Mouse (Mus musculus) urinary bladder, postnatal 25 days (tissue): ENCODE results near the gene Sec14l2.

ENCODE experiments used
- DNase-seq: peaks from one replicate; pipeline ENCODE4 v3.0.0; 2022; ENCODE audit warnings: low spot score

Sec14l2 gene

DNA sequence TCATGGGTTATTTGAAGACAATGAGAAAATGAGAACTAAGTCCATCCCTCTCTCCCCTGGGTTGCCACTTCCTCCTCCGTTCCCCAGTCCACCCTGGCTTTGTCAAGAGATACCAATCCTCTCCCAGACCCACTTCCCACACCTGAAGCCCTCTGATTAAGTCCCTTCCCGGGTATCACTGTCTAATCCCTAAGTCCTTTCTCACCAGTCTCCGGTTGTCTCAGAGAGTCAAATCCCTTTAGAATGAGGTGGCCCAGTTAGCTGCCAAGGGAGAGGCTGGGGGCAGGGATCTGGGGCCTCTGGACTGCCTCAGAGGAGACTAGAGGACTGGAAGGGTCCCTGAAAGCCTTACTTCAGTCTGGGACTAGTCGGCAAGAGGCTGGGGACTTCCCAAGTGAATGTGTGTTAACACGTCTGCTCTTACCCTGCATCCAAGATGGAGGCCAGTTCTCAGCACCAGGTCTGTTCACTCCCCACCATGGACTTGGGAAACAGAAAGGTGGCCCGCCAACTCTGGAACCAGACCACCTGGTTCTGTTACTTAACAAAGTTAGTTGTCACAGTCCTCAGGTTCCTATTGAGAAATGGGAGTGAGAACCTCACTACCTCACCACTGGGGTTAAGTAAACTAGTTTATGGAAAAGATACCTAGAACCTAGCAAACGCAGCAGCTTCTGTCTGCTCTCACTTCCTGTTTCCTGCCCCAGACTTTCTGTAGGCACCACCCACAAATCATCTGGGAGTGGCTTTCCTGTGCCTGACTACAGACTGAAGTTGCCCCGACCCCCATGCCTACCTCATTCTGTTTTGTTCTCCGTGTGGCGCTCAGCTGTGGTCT lies at the start of gene Sec14l2:
Gene Sec14l2 (minus strand): TSS at position 674 of the 838 bp plus-strand sequence.
- DNase-seq: no peak

DNA sequence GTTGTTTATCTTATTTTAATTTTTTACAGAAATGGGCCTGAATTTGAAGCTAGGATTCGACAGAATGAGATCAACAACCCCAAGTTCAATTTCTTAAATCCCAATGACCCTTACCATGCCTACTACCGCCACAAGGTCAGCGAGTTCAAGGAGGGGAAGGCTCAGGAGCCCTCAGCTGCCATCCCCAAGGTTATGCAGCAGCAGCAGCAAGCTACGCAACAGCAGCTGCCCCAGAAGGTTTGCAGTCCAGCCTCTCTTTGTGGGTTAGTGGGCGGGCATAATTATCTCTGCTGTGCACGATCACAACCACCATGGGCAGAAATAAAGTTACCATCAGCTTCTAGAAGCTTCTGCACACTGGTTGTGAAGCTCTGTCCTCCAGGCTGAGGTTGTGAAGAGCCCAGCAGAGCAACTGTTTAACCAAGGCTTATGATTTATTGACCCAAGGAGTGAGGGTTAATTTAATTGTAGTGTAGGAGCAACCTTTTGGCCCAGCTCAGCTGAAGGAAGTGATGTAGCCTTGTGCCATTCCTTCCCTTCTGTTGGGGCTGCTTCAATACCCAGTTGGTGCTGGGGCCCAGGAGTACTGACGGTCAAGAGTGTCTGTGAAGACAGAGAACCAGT lies 43.4 kb upstream of the Sec14l2 start:
- DNase-seq: no peak

- DNase-seq: no peak
Measured at GRCm38 (mm10) chr11:4164701-4165100, 41.5 kb upstream of the Sec14l2 start.

DNA sequence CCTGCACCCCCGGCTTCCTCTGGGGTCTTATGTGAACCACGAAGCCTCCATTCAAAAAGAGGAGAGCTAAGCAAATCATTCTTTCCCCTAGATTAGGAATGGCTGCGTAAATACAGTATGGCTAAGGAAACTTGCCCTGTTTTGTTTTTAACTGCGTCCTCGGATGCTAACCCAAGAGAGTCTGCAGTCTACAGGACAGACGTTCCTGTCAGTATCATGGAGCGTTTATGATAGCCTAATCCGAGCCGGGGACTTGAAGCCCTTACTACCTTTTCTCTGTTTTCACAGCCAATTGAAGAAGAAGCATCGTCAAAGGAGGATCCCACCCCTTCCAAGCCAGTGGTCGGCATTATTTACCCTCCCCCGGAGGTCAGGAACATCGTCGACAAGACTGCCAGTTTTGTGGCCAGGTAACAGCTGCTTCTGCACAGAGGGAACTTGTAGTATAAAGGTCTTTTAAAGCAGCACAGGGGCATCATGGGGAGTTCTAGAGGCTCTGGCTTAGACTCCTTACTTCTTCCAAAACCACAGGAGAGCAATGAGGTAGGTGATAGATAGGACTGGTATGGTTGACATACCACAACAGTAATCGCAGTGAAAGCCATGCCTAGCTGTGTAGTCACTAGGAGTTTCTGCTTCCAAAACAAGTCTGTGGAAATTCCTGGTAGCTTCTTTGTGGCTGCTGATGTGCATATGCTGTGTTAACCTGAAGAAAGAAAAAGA lies 37.7 kb upstream of the Sec14l2 start:
- no peak for DNase-seq

GRCm38 (mm10) chr11:4159808-4160708 lies 36.8 kb upstream of the Sec14l2 start, which contains the start of the genes Ccdc157 and Sf3a1:
TSS of gene Ccdc157 (minus strand) at chr11:4160293.
TSS of gene Sf3a1 (plus strand) at chr11:4160350.
- peak; percentile 92 for DNase-seq

- DNase-seq: no peak
Measured at GRCm38 (mm10) chr11:4158676-4159075, 35.5 kb upstream of the Sec14l2 start.

DNA sequence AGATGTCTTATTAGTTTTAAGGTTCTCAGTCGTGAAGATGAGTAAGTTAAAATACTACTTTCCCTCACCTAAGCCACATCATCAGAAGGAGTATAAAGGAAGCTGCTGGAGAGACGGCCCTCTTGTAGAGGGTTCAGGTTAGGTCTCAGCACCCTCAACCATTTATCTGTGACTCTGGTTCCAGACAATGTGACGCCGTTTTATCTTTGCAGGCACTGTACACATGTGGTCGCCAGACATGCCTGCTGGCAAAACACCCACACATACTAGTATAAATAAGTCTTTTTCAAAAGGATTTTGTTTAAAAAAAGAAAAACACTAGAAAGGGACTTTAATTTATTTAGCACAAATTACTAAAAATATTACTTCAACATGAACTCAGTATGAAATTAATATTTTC lies 32.4 kb upstream of the Sec14l2 start:
- no peak for DNase-seq

DNA sequence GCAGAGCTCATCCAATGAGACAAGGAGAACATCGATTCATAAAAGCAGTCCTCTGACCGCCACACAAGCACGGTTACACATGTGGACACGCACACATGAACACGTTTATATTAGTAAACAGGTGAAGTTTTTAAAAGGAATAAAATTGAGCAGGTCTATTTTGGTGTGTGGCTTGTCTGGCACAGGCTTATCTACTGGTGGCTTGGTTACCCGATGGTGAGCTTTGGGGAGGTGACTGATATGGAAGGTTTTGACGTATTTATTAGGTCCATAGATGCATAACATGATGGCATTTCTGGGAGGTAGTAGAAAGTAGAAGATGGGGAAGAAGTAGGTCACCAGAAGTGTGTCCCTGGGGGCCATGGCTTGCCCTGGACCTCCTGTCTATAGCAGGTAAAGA lies 30.5 kb upstream of the Sec14l2 start:
- DNase-seq: no peak

DNA sequence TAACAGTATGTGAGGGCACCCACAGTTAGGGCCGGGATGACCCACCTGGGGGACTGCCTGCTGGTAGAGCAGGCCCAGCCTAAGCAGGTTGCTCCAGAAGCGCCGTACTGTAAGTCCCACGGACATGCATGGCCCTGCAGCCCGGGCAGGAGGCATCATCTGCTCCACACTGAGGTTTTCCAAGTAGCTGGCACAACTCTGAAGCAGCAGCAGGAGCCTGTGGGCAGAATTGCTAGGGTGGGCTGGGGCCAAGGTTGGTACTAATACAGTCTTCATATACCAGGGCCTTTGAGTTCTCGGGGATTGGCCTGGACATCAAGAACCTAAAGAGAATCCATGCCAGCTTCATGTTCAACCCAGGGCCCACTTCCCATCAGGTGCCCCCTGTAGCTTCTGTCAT lies 26.7 kb upstream of the Sec14l2 start:
- no peak for DNase-seq

DNA sequence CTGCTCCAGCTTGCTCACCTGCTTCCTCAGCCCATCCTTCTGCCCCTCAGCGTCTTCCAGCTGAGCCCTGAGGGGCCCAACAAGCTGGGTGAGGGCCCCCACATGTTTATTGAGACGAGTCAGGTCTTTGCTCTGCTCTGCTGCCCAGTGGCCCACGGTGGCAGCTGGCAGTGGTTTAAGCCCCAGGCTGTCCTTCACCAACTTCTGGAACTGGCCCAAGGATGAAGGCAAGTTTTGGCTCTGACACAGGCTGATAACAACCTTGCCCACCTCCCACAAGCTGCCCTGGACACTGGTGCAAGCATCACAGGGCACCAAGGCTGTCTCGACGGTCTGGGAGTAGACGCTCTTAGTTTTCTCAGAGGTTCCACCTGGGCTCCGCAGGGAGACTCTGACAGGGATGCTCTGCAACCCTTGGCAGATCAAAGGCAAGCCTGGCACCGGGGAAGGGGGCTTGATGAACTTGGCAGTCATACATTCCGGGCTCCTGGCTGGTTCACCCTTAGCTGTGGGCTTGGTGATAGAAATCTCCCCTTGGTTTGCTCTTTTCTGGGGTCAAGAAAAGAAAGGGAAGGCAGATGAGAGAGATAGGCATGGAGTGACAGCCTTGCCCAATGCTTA lies 25.4 kb upstream of the Sec14l2 start:
- no peak for DNase-seq

DNA sequence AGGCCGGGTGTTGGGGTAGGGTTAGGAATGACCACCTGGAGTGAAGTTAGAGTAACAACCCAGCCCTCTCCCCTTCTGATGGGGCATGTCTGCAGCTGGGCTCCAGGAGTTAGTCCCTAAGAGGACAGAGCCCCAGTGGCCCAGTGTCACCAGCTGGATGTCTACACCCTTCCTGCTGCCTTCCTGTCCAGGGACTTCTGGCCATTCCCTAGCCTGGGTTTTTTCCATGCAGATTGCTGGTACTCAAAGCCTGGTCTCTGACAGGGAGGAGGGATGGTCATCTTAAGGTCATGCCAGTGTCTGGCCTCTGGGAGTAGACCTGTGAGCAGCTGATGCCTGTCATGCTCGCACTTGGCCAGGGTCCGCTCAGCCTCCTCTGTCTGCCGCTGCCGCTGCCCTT lies 24.9 kb upstream of the Sec14l2 start:
- no peak for DNase-seq

DNA sequence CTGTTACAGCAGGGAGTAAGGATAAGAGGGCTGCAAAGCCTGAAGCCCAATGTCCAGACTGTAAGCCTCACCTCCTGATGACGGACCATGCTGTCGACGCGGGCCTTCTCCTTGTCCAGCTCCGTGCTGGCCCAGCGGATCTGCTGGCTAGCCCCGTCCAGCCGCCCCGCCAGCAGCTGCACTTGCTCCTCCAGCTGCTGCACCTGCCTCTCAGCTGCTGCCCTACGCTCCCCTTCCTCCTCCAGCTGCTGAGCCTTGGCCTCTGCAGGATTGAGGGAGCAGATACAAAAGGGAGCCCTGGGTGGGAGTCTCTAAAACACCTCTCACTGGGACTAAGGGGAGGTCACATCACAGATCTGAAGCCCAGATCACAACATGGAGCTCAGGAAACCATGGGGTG lies 23.9 kb upstream of the Sec14l2 start:
- no peak for DNase-seq

DNA sequence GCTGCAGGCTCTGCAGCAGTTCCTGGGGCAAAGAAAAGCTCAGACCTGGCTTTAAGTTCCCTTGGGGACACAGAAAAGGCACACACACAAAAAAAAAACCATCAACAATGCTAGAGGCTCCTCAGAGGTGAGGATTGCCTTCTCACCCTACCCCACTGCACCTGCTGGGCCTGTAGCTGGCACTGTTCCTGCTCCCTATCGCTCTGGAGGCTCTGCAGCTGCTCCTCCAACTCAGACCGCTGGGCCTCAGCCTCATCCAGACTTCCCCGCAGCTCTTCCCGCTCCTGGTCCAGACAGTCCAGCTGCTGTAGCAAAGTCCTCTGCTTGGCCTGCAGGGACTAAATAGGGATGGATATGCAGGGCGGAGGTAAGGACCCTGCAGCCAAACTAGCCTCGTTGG lies 23.2 kb upstream of the Sec14l2 start:
- no peak for DNase-seq

GRCm38 (mm10) chr11:4143281-4144062 lies 20.3 kb upstream of the Sec14l2 start:
- DNase-seq: no peak

DNA sequence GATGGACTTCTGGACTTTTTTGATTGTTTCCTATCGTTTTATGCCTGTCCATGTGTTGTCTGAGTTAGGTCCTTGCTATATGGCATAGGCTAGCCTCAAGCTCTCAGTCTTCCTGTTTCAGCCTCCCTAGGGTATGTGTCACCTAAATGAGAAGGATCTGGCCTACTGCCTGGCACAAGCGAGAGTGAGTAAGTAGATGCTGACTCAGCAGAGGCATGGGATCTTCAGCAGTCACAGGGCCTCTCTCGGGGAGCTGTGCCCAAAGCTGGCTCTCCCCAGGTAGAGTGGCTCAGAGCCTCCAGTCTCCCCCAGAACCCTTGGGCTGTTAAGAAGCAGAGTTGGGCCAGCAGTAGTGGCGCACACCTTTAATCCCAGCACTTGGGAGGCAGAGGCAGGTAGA lies 19.1 kb upstream of the Sec14l2 start:
- DNase-seq: no peak

- no peak for DNase-seq
Measured at GRCm38 (mm10) chr11:4141505-4141904, 18.3 kb upstream of the Sec14l2 start.

DNA sequence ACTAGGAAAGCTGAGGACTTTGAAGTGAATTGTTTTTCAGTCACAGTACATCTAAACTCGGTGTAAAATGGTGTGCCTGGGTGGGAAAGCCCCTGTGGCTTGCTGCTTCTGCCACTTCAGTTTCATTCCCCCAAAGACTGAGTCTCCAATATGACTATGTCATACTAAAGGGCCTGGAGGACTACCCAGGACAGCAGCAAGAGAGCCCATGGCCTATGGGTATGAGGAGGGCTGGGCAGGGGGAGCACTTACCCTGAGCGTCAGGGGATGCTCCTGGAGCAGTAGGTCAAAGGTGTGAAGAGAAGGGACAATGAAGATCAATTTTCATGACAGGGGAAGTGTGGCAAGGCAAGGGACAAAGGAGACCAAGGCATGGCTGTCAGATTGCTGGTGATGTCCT lies 15.7 kb upstream of the Sec14l2 start:
- no peak for DNase-seq

GRCm38 (mm10) chr11:4134986-4135935 lies 12.0 kb upstream of the Sec14l2 start, which contains the start of gene Rnf215:
TSS of gene Rnf215 (plus strand) at chr11:4135202.
- peak; percentile 95 for DNase-seq

DNA sequence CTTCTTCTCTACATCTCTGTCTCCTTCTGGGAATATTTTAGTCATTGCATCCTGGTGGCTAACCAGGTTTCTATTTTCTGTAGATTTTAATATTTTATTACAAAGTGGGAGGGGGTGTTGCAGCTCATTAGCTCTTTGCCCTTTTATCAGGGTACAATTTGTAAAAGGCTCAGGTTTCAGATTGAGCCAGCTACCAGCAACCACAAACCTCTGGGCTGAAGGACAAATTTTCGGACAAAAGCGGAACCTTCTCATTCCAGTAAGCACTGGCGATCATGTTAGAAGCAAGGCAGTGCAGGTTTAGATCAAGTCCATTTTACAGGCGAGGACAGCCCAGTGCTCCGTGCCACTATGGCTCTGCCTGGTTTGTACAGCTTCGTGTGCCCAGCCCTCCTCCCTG lies 11.2 kb upstream of the Sec14l2 start:
- DNase-seq: no peak
